Mouse (Mus musculus): ENCODE data around the gene Uap1.

- no peak for TF ChIP-seq POLR2A (IDR thresholded peaks at IDR 0.05; ENCODE audit: borderline replicate concordance, extremely low read depth, insufficient read depth, insufficient read length, poor library complexity, severe bottlenecking)
- TF ChIP-seq CTCF (IDR thresholded peaks at IDR 0.05; ENCODE audit: borderline replicate concordance, extremely low read depth, insufficient read depth, insufficient read length): no peak
Observed at GRCm38 (mm10) chr1:170223276-170223675, 48.5 kb upstream of the Uap1 start.

Data from brain, embryonic 14.5 days (tissue).